Mouse (Mus musculus) lung, embryonic 16.5 days (tissue): ENCODE measurements at regions not wholly inside any gene's neighbourhood (a gene's known extent, or its start where the extent isn't known, plus 50 kb on each side); places are given as distances from the start of the nearest gene placed in this dataset.

Experiments
- ATAC-seq: fragments of 200-750 bp; cut with Nextera tagmentation; 2 replicates; pipeline ENCODE4 v1.8.0; 2017; ENCODE audit warnings: low read depth, mild to moderate bottlenecking, moderate library complexity
- H3K27ac ChIP-seq: fragments of 300-500 bp; sonication (generic); 2 replicates; pipeline ENCODE4 v1.5.1; 2014; ENCODE audit warnings: mild to moderate bottlenecking, control low read depth, low read length
- H3K27me3 ChIP-seq: fragments of 300-500 bp; sonication (generic); 2 replicates; pipeline ENCODE4 v1.6.1; 2014; ENCODE audit warnings: low read depth, low read length, mixed read lengths; ENCODE audit not compliant: control insufficient read depth, insufficient read depth
- H3K36me3 ChIP-seq: fragments of 300-500 bp; sonication (generic); 2 replicates; pipeline ENCODE4 v1.6.1; 2014; ENCODE audit warnings: low read length; ENCODE audit not compliant: control insufficient read depth, insufficient read depth
- H3K4me1 ChIP-seq: fragments of 300-500 bp; sonication (generic); replicated peaks from 2 replicates; pipeline ENCODE4 v1.6.1; 2014; ENCODE audit warnings: low read length, mixed read lengths; ENCODE audit not compliant: control insufficient read depth, insufficient read depth
- H3K4me2 ChIP-seq: fragments of 300-500 bp; sonication (generic); 2 replicates; pipeline ENCODE4 v1.6.1; 2014; ENCODE audit warnings: low read depth, low read length, control low read depth
- H3K4me3 ChIP-seq: fragments of 300-500 bp; sonication (generic); 2 replicates; pipeline ENCODE4 v1.5.1; 2014; ENCODE audit warnings: mild to moderate bottlenecking, low read length, control low read depth
- H3K9ac ChIP-seq: fragments of 300-500 bp; sonication (generic); 2 replicates; pipeline ENCODE4 v1.6.1; 2014; ENCODE audit warnings: low read length, control low read depth
- H3K9me3 ChIP-seq: fragments of 300-500 bp; sonication (generic); 2 replicates; pipeline ENCODE4 v1.6.1; 2016; ENCODE audit warnings: low read length; ENCODE audit not compliant: control insufficient read depth
- WGBS: fragments of 180-500 bp; shearing (Covaris S2); extraction: QIAGEN DNeasy Blood & Tissue Kit; methylation state at CpG from one replicate; pipeline ENCODE4 v1.1.7; 2014; 5-methylcytosine and 5-hydroxymethylcytosine counted together

DNA sequence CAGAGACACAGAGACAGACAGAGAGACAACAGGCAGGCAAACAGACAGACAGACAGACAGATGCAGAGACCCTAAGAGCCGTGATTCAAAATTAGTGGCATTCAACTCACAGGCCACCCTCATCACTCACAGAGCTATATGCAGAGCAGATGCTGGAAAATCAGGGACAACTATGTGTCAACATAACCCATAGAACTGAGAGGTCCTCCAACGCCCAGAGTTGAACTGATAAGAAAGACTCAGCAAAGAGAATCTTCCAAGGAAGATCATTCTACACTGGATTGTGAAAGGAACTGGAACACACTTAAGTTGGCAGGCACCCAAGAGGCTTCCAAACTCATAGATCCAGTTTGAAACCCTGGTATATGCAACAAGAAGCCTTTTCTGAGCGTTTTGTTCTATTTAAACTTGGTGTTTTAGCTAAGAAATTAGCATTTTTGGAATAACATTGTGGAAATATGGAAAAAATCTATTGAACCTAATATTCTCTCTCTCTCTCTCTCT lies 65.1 kb upstream of the Rad23b start:
- WGBS: 20% methylated on average over 3 of the region's 3 CpGs
- no peak overlapping the region for H3K27ac ChIP-seq
- no peak overlapping the region for H3K4me2 ChIP-seq
- no peak overlapping the region for H3K9ac ChIP-seq
- H3K9me3 ChIP-seq: no peaks in the 10 kb centered on the region
- no peaks in the 10 kb centered on the region for H3K27me3 ChIP-seq
- H3K4me1 ChIP-seq: no peaks in the 10 kb centered on the region; the same call in 1 of the 2 replicates
- ATAC-seq: peak; percentile 83
- no peaks in the 10 kb centered on the region for H3K36me3 ChIP-seq
- H3K4me3 ChIP-seq: no peak overlapping the region

GRCm38 (mm10) chr4:55285641-55286040 lies 64.2 kb upstream of the Rad23b start:
- no peaks in the 10 kb centered on the region for H3K9me3 ChIP-seq
- no peaks in the 10 kb centered on the region for H3K36me3 ChIP-seq
- H3K4me1 ChIP-seq: no peaks in the 10 kb centered on the region; the same call in 1 of the 2 replicates
- no peaks in the 10 kb centered on the region for H3K27me3 ChIP-seq
- WGBS: 13% methylated on average over 5 of the region's 5 CpGs
- H3K4me2 ChIP-seq: no peak overlapping the region
- ATAC-seq: no peak
- H3K27ac ChIP-seq: no peak overlapping the region
- no peak overlapping the region for H3K4me3 ChIP-seq
- no peak overlapping the region for H3K9ac ChIP-seq

- H3K9ac ChIP-seq: no peak overlapping the region
- H3K36me3 ChIP-seq: no peaks in the 10 kb centered on the region
- peaks cover 2% of the 10 kb centered on the region; the same call in 1 of the 2 replicates for H3K4me1 ChIP-seq
- no peak for ATAC-seq
- no peak overlapping the region for H3K27ac ChIP-seq
- H3K4me3 ChIP-seq: no peak overlapping the region
- 0 out of 2 replicates have a peak, but pooled peaks cover 2% of the 10 kb centered on the region for H3K9me3 ChIP-seq
- no peaks in the 10 kb centered on the region for H3K27me3 ChIP-seq
- WGBS: 61% methylated on average over 6 of the region's 6 CpGs
- no peak overlapping the region for H3K4me2 ChIP-seq
Observed at GRCm38 (mm10) chr4:55288456-55288855, 61.4 kb upstream of the Rad23b start.

DNA sequence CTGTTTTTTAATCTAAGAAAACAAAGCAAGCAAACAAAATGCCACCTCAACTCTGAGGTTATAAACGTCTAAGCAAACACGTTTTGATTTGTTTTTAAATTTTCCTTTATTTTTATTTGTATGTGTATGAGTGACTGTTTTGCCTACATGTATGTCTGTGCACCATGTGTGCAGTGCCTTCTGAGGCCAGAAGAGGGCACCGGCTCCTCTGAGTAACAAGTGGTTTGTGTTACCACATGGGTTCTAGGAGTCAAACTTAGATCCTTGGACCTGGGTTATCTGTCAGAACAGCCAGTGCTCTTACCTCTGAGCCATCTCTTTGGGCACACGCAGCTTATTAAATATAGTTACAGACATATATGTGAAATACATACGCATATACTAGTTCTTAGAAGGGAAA lies 57.6 kb upstream of the Rad23b start:
- ATAC-seq: no peak
- H3K4me3 ChIP-seq: no peak overlapping the region
- H3K9me3 ChIP-seq: 0 out of 2 replicates have a peak, but pooled peaks cover 2% of the 10 kb centered on the region
- H3K27ac ChIP-seq: no peak overlapping the region
- H3K36me3 ChIP-seq: no peaks in the 10 kb centered on the region
- H3K27me3 ChIP-seq: no peaks in the 10 kb centered on the region
- H3K4me1 ChIP-seq: peaks cover 7% of the 10 kb centered on the region; the same call in 1 of the 2 replicates
- H3K4me2 ChIP-seq: no peak overlapping the region
- H3K9ac ChIP-seq: no peak overlapping the region
- WGBS: 88% methylated on average over 5 of the region's 5 CpGs

- no peak overlapping the region for H3K9ac ChIP-seq
- WGBS: 47% methylated on average over 4 of the region's 4 CpGs
- ATAC-seq: no peak
Observed at GRCm38 (mm10) chr4:55292701-55293100, 57.1 kb upstream of the Rad23b start.

GRCm38 (mm10) chr4:55293347-55294079 lies 56.3 kb upstream of the Rad23b start:
- Histone ChIP-seq H3K9me3 (0 out of 2 replicates have a peak, but pooled peaks cover 2% of the 10 kb centered on the region), H3K36me3 (no peaks in the 10 kb centered on the region), H3K27me3 (no peaks in the 10 kb centered on the region), H3K4me3 (no peak overlapping the region), H3K4me2 (peak overlapping the region; percentile 62; the same call in 1 of the 2 replicates), H3K4me1 (peaks cover 7% of the 10 kb centered on the region; the same call in 1 of the 2 replicates), H3K9ac (no peak overlapping the region), H3K27ac (no peak overlapping the region)
- 4% methylated on average over 5 of the region's 5 CpGs for WGBS
- ATAC-seq: no peak

More at GRCm38 (mm10) chr4:55292701-55293100, 57.1 kb upstream of the Rad23b start:
- no peak overlapping the region for H3K4me2 ChIP-seq
- no peaks in the 10 kb centered on the region for H3K36me3 ChIP-seq
- 0 out of 2 replicates have a peak, but pooled peaks cover 2% of the 10 kb centered on the region for H3K9me3 ChIP-seq
- no peak overlapping the region for H3K27ac ChIP-seq
- H3K4me3 ChIP-seq: no peak overlapping the region
- no peaks in the 10 kb centered on the region for H3K27me3 ChIP-seq
- H3K4me1 ChIP-seq: peaks cover 7% of the 10 kb centered on the region; the same call in 1 of the 2 replicates

DNA sequence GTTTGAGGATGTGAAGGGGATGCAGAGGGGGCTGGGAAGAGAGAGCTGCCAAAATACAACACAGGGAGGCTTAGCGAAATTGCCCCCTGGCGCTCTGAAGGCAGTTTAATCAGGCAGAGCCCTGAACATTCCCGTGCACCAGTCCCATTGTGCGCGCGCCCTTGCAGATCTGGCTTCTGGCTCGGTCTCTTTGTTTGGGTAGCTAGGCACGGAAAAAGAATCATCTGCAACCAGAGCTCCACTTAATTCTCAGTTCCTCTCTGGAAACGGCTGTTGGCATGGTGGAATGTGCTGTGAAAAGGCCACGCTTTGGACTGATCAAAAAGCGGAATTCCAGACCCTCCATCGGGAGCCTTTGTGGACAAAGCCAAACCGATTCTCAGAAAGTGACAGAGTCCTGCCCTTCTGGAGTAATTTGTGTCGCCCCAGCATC lies 55.6 kb upstream of the Rad23b start:
- Histone ChIP-seq H3K9me3 (0 out of 2 replicates have a peak, but pooled peaks cover 2% of the 10 kb centered on the region), H3K4me1 (peaks cover 7% of the 10 kb centered on the region; the same call in 1 of the 2 replicates), H3K36me3 (no peaks in the 10 kb centered on the region), H3K9ac (peak overlapping the region; percentile 48), H3K4me3 (peak overlapping the region; percentile 42), H3K4me2 (peak overlapping the region; percentile 62), H3K27ac (no peak overlapping the region), H3K27me3 (no peaks in the 10 kb centered on the region)
- 1% methylated on average over 14 of the region's 14 CpGs for WGBS
- peak; percentile 54; the same call in 1 of the 2 replicates for ATAC-seq

- H3K9ac ChIP-seq: no peak overlapping the region
- H3K4me3 ChIP-seq: no peak overlapping the region
- no peaks in the 10 kb centered on the region for H3K9me3 ChIP-seq
- H3K36me3 ChIP-seq: no peaks in the 10 kb centered on the region
- H3K4me2 ChIP-seq: no peak overlapping the region
- ATAC-seq: no peak
- no peak overlapping the region for H3K27ac ChIP-seq
- peaks cover 7% of the 10 kb centered on the region; the same call in 1 of the 2 replicates for H3K4me1 ChIP-seq
- WGBS: 81% methylated on average over 3 of the region's 3 CpGs
- no peaks in the 10 kb centered on the region for H3K27me3 ChIP-seq
Observed at GRCm38 (mm10) chr4:55297841-55298240, 52.0 kb upstream of the Rad23b start.
